Mouse (Mus musculus) cerebellum, postnatal 10 days (tissue): Measurements from ENCODE around the gene C130060K24Rik.

Source experiments
- DNase-seq, 2 experiments: peaks; one replicate each; pipeline ENCODE4 v3.0.0; 2021; ENCODE audit warnings: mixed read lengths in 2 of 2

The C130060K24Rik gene

GRCm38 (mm10) chr6:65380918-65381772 lies at the start of gene C130060K24Rik:
Gene C130060K24Rik (plus strand): TSS chr6:65381105.
- peak; percentile 51 to 59 for DNase-seq

GRCm38 (mm10) chr6:65334246-65334645 lies 46.7 kb upstream of the C130060K24Rik start:
- DNase-seq: no peak

- no peak for DNase-seq
Observed at GRCm38 (mm10) chr6:65339391-65339790, 41.5 kb upstream of the C130060K24Rik start.

GRCm38 (mm10) chr6:65341360-65341759 lies 39.5 kb upstream of the C130060K24Rik start:
- no peak for DNase-seq

- DNase-seq: peak; percentile 34 to 35
Observed at GRCm38 (mm10) chr6:65347736-65348135, 33.2 kb upstream of the C130060K24Rik start.

GRCm38 (mm10) chr6:65348255-65348654 lies 32.6 kb upstream of the C130060K24Rik start:
- peak in 1 of 2 experiments; percentile 1 for DNase-seq

GRCm38 (mm10) chr6:65351622-65352021 lies 29.3 kb upstream of the C130060K24Rik start:
- peak; percentile 2 to 6 for DNase-seq

- peak; percentile 4 to 7 for DNase-seq
Observed at GRCm38 (mm10) chr6:65375918-65376317, 5.0 kb upstream of the C130060K24Rik start.

- no peak for DNase-seq
Observed at GRCm38 (mm10) chr6:65421888-65422287, 41.0 kb downstream of the C130060K24Rik start.

GRCm38 (mm10) chr6:65427065-65427464 lies 46.2 kb downstream of the C130060K24Rik start:
- DNase-seq: peak; percentile 39 to 50

GRCm38 (mm10) chr6:65433159-65433558 lies 52.3 kb downstream of the C130060K24Rik start:
- no peak for DNase-seq

GRCm38 (mm10) chr6:65453465-65453864 lies 72.6 kb downstream of the C130060K24Rik start:
- peak; percentile 53 to 66 for DNase-seq

- no peak for DNase-seq
Observed at GRCm38 (mm10) chr6:65465294-65465693, 84.4 kb downstream of the C130060K24Rik start.

GRCm38 (mm10) chr6:65470320-65470719 lies 89.4 kb downstream of the C130060K24Rik start:
- DNase-seq: no peak

GRCm38 (mm10) chr6:65472455-65472854 lies 91.5 kb downstream of the C130060K24Rik start:
- DNase-seq: no peak

GRCm38 (mm10) chr6:65498786-65499185 lies 117.9 kb downstream of the C130060K24Rik start:
- DNase-seq: no peak
